Mouse (Mus musculus) lung, postnatal 14 days (tissue): ENCODE results near the gene Dync1i1.

Source experiments
- DNase-seq: peaks from one replicate; pipeline ENCODE4 v3.0.0; 2021

Gene Dync1i1

GRCm38 (mm10) chr6:5977238-5977920, 251.9 kb downstream of the Dync1i1 start:
- peak; percentile 8 for DNase-seq

GRCm38 (mm10) chr6:5991243-5991642, 265.8 kb downstream of the Dync1i1 start:
- no peak for DNase-seq

- DNase-seq = peak; percentile 23
Measured at GRCm38 (mm10) chr6:5991817-5992755, 266.6 kb downstream of the Dync1i1 start.

- no peak for DNase-seq
Measured at GRCm38 (mm10) chr6:5993056-5993455, 267.6 kb downstream of the Dync1i1 start.

- DNase-seq = no peak
Measured at GRCm38 (mm10) chr6:5997535-5997934, 272.1 kb downstream of the Dync1i1 start.

GRCm38 (mm10) chr6:6002061-6002460, 276.6 kb downstream of the Dync1i1 start:
- DNase-seq = no peak

GRCm38 (mm10) chr6:6004756-6005485, 279.5 kb downstream of the Dync1i1 start:
- no peak for DNase-seq

GRCm38 (mm10) chr6:6005762-6006431, 280.5 kb downstream of the Dync1i1 start:
- peak; percentile 79 for DNase-seq

- no peak for DNase-seq
Measured at GRCm38 (mm10) chr6:6011364-6011763, 285.9 kb downstream of the Dync1i1 start.

GRCm38 (mm10) chr6:6015616-6016015, 290.2 kb downstream of the Dync1i1 start:
- no peak for DNase-seq

- DNase-seq = no peak
Measured at GRCm38 (mm10) chr6:6016931-6017330, 291.5 kb downstream of the Dync1i1 start.

GRCm38 (mm10) chr6:6023976-6024375, 298.5 kb downstream of the Dync1i1 start:
- DNase-seq = no peak

- no peak for DNase-seq
Measured at GRCm38 (mm10) chr6:6027664-6028063, 302.2 kb downstream of the Dync1i1 start.

- no peak for DNase-seq
Measured at GRCm38 (mm10) chr6:6038773-6039550, 313.5 kb downstream of the Dync1i1 start.

GRCm38 (mm10) chr6:6046729-6047424, 321.4 kb downstream of the Dync1i1 start:
- no peak for DNase-seq

- no peak for DNase-seq
Measured at GRCm38 (mm10) chr6:6052696-6053095, 327.3 kb downstream of the Dync1i1 start.

GRCm38 (mm10) chr6:6053946-6054345, 328.5 kb downstream of the Dync1i1 start:
- no peak for DNase-seq

- no peak for DNase-seq
Measured at GRCm38 (mm10) chr6:6058548-6058947, 333.1 kb downstream of the Dync1i1 start.

- no peak for DNase-seq
Measured at GRCm38 (mm10) chr6:6067201-6067600, 341.8 kb downstream of the Dync1i1 start.

GRCm38 (mm10) chr6:6070015-6070414, 344.6 kb downstream of the Dync1i1 start:
- no peak for DNase-seq

- DNase-seq = no peak
Measured at GRCm38 (mm10) chr6:6071038-6071437, 345.6 kb downstream of the Dync1i1 start.
